Mouse (Mus musculus) cortical plate, adult 2 months (tissue): ENCODE measurements at regions not wholly inside any gene's neighbourhood (a gene's known extent, or its start where the extent isn't known, plus 50 kb on each side); places are given as distances from the start of the nearest gene placed in this dataset.

Source experiments
- CTCF ChIP-seq: fragments of 200-500 bp; IDR thresholded peaks from 2 replicates; pipeline ENCODE4 v1.5.1; 2011; ENCODE audit warnings: mild to moderate bottlenecking, control low read depth, low read length; ENCODE audit not compliant: insufficient read depth; ENCODE audit errors: extremely low read depth
- POLR2A ChIP-seq: fragments of 200-500 bp; IDR thresholded peaks from 2 replicates; pipeline ENCODE4 v1.6.1; 2011; ENCODE audit warnings: mild to moderate bottlenecking, low read length, control low read depth; ENCODE audit not compliant: insufficient read depth; ENCODE audit errors: extremely low read depth

DNA sequence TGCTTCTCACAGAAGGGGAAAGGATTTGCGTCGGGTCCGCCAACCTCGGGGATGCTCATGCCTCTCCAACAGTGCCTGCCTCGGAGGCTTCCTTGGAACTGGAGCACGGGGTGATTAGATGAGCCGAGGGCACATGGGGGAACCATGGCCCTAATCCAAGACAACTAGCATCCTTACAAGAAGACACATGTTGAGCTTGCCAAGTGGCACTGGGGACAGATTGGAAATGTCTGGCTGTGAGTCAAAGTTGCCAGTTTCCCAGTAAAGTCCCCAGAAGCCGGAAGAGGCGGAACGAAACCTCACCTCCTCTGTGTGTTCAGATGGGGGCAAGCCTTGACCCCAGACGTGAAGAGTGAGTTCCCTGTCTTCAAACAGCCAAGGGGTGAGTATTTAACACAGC is 172.6 kb upstream of the A430005L14Rik start:
- TF ChIP-seq CTCF, result no peak
- TF ChIP-seq POLR2A, result no peak
